Mouse (Mus musculus): ENCODE data around the gene Odf3l2. TPM values are rescaled to one million over a fixed set of nuclear protein-coding genes. Genes with fewer than 3 reads are reported as not detected.

Odf3l2 gene
- total and polyA plus RNA-seq, 3 experiments = not detected

GRCm38 (mm10) chr10:79670071-79670888, 24.7 kb upstream of the Odf3l2 start:
- DNase-seq = no peak

GRCm38 (mm10) chr10:79669576-79670057, 24.1 kb upstream of the Odf3l2 start:
- DNase-seq = peak; percentile 79

- peak; percentile 91 for DNase-seq
Measured at GRCm38 (mm10) chr10:79668771-79669575, 23.4 kb upstream of the Odf3l2 start, which contains the start of gene Tpgs1. Gene Tpgs1, plus strand, starts transcription at chr10:79669369.

- DNase-seq = no peak
Measured at GRCm38 (mm10) chr10:79668076-79668475, 22.5 kb upstream of the Odf3l2 start.

- DNase-seq = no peak
Measured at GRCm38 (mm10) chr10:79666493-79666892, 21.0 kb upstream of the Odf3l2 start.

- no peak for DNase-seq
Measured at GRCm38 (mm10) chr10:79665051-79665450, 19.5 kb upstream of the Odf3l2 start.

GRCm38 (mm10) chr10:79664131-79664665, 18.7 kb upstream of the Odf3l2 start, which contains the start of gene Madcam1:
Gene Madcam1, plus strand, starts transcription at chr10:79664559.
- DNase-seq = peak; percentile 64

GRCm38 (mm10) chr10:79661861-79662260, 16.3 kb upstream of the Odf3l2 start:
- DNase-seq = no peak

GRCm38 (mm10) chr10:79660298-79660697, 14.8 kb upstream of the Odf3l2 start:
- no peak for DNase-seq

- DNase-seq = no peak
Measured at GRCm38 (mm10) chr10:79658829-79659228, 13.3 kb upstream of the Odf3l2 start.

GRCm38 (mm10) chr10:79654946-79655395, 9.4 kb upstream of the Odf3l2 start:
- DNase-seq = no peak

- no peak for DNase-seq
Measured at GRCm38 (mm10) chr10:79652789-79653188, 7.3 kb upstream of the Odf3l2 start.

- peak; percentile 61 for DNase-seq
Measured at GRCm38 (mm10) chr10:79649070-79649751, 3.7 kb upstream of the Odf3l2 start.

- peak; percentile 58 for DNase-seq
Measured at GRCm38 (mm10) chr10:79638486-79639204, 6.9 kb downstream of the Odf3l2 start.

GRCm38 (mm10) chr10:79637128-79638110, 8.1 kb downstream of the Odf3l2 start, which contains the start of gene Shc2:
Gene Shc2, minus strand, starts transcription at chr10:79637918.
- peak; percentile 21 for DNase-seq

GRCm38 (mm10) chr10:79636287-79636686, 9.3 kb downstream of the Odf3l2 start:
- DNase-seq = no peak

GRCm38 (mm10) chr10:79633006-79633777, 12.3 kb downstream of the Odf3l2 start:
- peak; percentile 66 for DNase-seq

- DNase-seq = no peak
Measured at GRCm38 (mm10) chr10:79631432-79631831, 14.1 kb downstream of the Odf3l2 start.

- DNase-seq = no peak
Measured at GRCm38 (mm10) chr10:79628377-79628776, 17.2 kb downstream of the Odf3l2 start.

Data from adrenal gland, adult 2 months (tissue).